Mouse (Mus musculus): Measurements from ENCODE around the gene Tsc22d2. TPM values are rescaled to one million over a fixed set of nuclear protein-coding genes. Genes with fewer than 3 reads are reported as not detected.

Gene Tsc22d2
- polyA plus RNA-seq (2015; fragmentation: Illumina TruSeq; extraction: RNeasy Lipid Tissue Mini Kit (QIAGEN cat#74804); ENCODE audit: insufficient read depth, low replicate concordance): 25.8 TPM

DNA sequence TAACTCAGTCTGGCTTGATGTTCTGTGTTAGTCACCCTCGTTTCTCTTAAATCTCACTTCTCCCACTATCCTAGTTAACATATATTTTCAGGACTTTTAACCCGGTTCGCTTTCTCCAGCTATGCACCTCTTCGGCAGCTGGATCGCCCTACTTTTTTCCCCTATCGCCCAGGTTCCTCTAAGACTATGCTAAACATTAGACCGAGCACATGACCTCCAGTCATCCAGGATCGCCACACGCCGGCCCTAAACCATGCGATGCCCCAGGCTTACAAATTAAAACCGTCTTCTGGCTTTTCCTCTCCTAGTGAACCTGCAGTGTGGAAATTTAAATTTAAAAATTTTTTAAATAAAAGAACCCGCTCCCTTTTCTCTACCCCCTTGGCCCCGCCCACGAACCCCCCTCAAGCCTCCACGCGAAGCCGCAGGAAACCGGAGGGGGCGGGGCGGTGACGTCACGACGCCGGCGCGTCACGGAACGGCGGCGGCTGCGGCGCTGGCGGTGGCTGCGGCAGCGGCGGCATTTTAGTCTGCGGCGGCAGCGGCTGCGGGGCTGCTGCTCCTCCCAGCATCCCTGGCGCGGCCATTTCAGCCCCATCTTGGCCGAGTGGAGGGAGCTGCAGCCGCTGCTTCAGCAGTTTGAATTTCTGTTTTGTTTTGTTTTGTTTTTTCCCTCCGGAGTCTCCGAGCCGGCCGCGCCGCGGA lies at the start of gene Tsc22d2:
TSS of gene Tsc22d2 (plus strand) at position 482 of the 705 bp plus-strand sequence.

Other genes with a start within 250 kb of the Tsc22d2 start
- 83.6 TPM for gene Eif2a, start 111.1 kb downstream of the Tsc22d2 start, polyA plus RNA-seq (2015; fragmentation: Illumina TruSeq; extraction: RNeasy Lipid Tissue Mini Kit (QIAGEN cat#74804); ENCODE audit: insufficient read depth, low replicate concordance)
- 283 TPM for gene Serp1, start 111.2 kb downstream of the Tsc22d2 start, polyA plus RNA-seq (2015; fragmentation: Illumina TruSeq; extraction: RNeasy Lipid Tissue Mini Kit (QIAGEN cat#74804); ENCODE audit: insufficient read depth, low replicate concordance)
- gene Selenot, start 161.9 kb downstream of the Tsc22d2 start, polyA plus RNA-seq (2015; fragmentation: Illumina TruSeq; extraction: RNeasy Lipid Tissue Mini Kit (QIAGEN cat#74804); ENCODE audit: insufficient read depth, low replicate concordance): 188 TPM
- not detected for gene Erich6, start 222.5 kb downstream of the Tsc22d2 start, polyA plus RNA-seq (2015; fragmentation: Illumina TruSeq; extraction: RNeasy Lipid Tissue Mini Kit (QIAGEN cat#74804); ENCODE audit: insufficient read depth, low replicate concordance)